Mouse (Mus musculus) ovary, adult 10 weeks (tissue): ENCODE data around the gene Nucb2. TPM values are rescaled to one million over a fixed set of nuclear protein-coding genes. Genes with fewer than 3 reads are reported as not detected.

Experiments
- polyA plus RNA-seq: library from polyadenylated mRNA; stranded (reverse); fragments of 350-450 nt; fragmentation: Illumina TruSeq; extraction: RNeasy Lipid Tissue Mini Kit (QIAGEN cat#74804); gene quantifications from one replicate; pipeline ENCODE4 v1.2.3, GENCODE M21; 2014

The Nucb2 gene
- polyA plus RNA-seq = 149 TPM

GRCm38 (mm10) chr7:116503879-116504817 is at the start of gene Nucb2:
Nucb2 (plus strand) TSS chr7:116504369.

Other genes with a start within 250 kb of the Nucb2 start
- gene Plekha7, start 196.0 kb upstream of the Nucb2 start, polyA plus RNA-seq = 4.8 TPM
- gene Rps13, start 170.2 kb upstream of the Nucb2 start, polyA plus RNA-seq = 1,059 TPM
- gene Pik3c2a, start 60.9 kb upstream of the Nucb2 start, polyA plus RNA-seq = 105 TPM